Mouse (Mus musculus) stomach, postnatal 0 days (tissue): Measurements from ENCODE around the gene Eef2k.

Experiments
- CTCF ChIP-seq: IDR thresholded peaks from 2 replicates; pipeline ENCODE4 v1.5.1; 2016; ENCODE audit warnings: antibody characterized with exemption, low read depth, mild to moderate bottlenecking, moderate library complexity
- EP300 ChIP-seq: optimal IDR thresholded peaks from 2 replicates; pipeline ENCODE3; 2016; ENCODE audit warnings: antibody characterized with exemption

DNA sequence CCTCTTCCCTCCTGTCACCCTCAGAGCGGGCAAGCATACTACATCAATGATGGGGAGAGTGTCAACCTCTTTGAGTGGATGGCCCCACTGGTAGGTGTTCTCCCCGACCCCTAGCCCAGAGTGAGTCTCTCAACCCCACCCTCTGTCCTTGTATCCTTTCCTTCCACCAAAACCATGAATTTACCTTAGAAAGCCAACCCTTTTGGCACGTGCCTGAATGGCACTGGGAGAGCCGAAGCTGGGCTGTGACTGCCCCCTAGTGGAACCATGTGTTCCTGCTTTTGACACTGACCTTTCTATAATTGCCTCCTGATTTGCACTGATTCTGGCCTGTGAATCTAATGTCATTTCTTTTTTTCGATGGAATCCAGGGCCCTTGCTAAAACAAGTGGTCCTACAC lies 19.4 kb upstream of the Eef2k start:
- TF ChIP-seq CTCF = peak; percentile 95
- TF ChIP-seq EP300 = no peak
